Comparison of ENCODE assay signal across 9 mouse cellular contexts in the genomic region with DNA sequence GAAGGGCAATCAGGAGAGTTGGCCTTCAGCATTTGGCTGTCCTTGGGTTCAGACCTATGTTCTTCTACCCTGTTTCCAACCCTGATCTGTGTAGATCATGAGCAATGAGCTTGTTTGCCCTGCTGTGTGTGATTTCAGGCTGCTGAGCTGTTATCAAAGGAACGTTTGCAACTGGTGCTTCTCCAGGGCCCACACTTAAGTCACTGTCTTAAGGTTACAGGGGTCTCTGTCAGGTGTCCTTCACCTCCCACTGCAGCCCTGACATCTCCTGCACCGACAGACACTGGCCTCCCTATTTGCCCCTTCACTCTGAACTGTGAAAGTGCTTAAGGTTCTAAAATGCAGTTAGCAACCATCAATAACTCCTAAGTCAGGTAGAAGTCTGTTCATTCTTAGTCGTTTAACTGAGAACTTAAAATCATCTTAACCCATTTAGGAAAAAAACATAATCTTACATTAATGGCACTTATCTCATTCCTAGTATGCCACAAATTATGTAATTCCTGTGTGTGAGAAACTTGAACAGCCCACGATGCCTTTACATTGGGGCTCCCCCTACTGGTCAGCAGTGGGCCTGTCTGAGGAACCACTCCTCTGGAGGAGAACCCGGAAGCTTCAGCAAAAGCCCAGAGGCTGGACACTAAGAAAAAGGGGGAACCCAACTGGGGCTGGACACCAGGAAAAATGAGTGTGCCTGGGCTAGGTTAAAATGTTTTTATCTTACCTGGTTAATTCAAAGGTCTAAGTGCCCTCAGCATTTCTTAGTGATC.
DNase-seq lines count a peak whose midpoint lies in the region; ATAC-seq lines count a peak whose summit lies in the region.
"Had no signal": no experiment of that assay in that cellular context is flagged by ENCODE, and none has a peak within 500 bp of the region (broad histone marks: within the 10 kb centered on the region; RNA-seq: fewer than 3 reads in every experiment).

No protein-coding gene starts in this region.

- no peak overlapping the region for H3K27ac ChIP-seq in kidney, embryonic 14.5 days (ENCODE audit: low read depth, low read length)
- no peak overlapping the region for H3K27ac ChIP-seq in midbrain, embryonic 16.5 days (ENCODE audit: low read length)
- H3K27ac ChIP-seq in stomach, embryonic 16.5 days (ENCODE audit: low read length) = no peak overlapping the region
- H3K27ac ChIP-seq: stomach, embryonic 15.5 days had no signal

- H3K36me3 ChIP-seq in kidney, embryonic 14.5 days (ENCODE audit: control insufficient read depth, insufficient read depth, low read length) = no peaks in the 10 kb centered on the region
- H3K36me3 ChIP-seq in midbrain, embryonic 16.5 days (ENCODE audit: control insufficient read depth, insufficient read depth, low read length) = no peaks in the 10 kb centered on the region
- H3K36me3 ChIP-seq in stomach, embryonic 16.5 days (ENCODE audit: control insufficient read depth, insufficient read depth, low read length) = no peaks in the 10 kb centered on the region
- H3K36me3 ChIP-seq: stomach, embryonic 15.5 days had no signal

- no peaks in the 10 kb centered on the region for H3K9me3 ChIP-seq in kidney, embryonic 14.5 days (ENCODE audit: control insufficient read depth, low read length)
- H3K9me3 ChIP-seq in midbrain, embryonic 16.5 days (replicated peaks; ENCODE audit: control insufficient read depth, low read length, poor library complexity, severe bottlenecking) = no peaks in the 10 kb centered on the region
- no peaks in the 10 kb centered on the region for H3K9me3 ChIP-seq in stomach, embryonic 16.5 days (replicated peaks; ENCODE audit: control insufficient read depth, low read length)
- H3K9me3 ChIP-seq: stomach, embryonic 15.5 days had no signal

- peak; percentile 77 for DNase-seq in kidney, adult 18-20 months
- DNase-seq in cerebellum, adult 11-12 months = peak; percentile 12
- peak; percentile 58 for DNase-seq in induced T-regulatory cell, adult 2 months (ENCODE audit: low read depth)
- peak; percentile 79 to 89 for DNase-seq in left cerebral cortex, postnatal 14 days (ENCODE audit: low spot score in 2 of 2)

- intact Hi-C loops in left cerebral cortex, postnatal 14 days (cut with DNase I) = loop anchor here (5.0 kb wide), 2 partner anchors 271 to 796 kb away; partner anchors contain the start of gene Hs3st3b1

- H3K9ac ChIP-seq in kidney, embryonic 14.5 days (ENCODE audit: low read depth, low read length) = no peak overlapping the region
- H3K9ac ChIP-seq in midbrain, embryonic 16.5 days (ENCODE audit: low read depth, low read length) = no peak overlapping the region
- no peak overlapping the region for H3K9ac ChIP-seq in stomach, embryonic 16.5 days (ENCODE audit: low read length)
- H3K9ac ChIP-seq: stomach, embryonic 15.5 days had no signal

- H3K4me1 ChIP-seq in kidney, embryonic 14.5 days (ENCODE audit: control insufficient read depth, insufficient read depth, low read length) = peaks cover 4% of the 10 kb centered on the region; the same call in 1 of the 2 replicates
- H3K4me1 ChIP-seq in midbrain, embryonic 16.5 days (ENCODE audit: control insufficient read depth, insufficient read depth, low read length) = no peaks in the 10 kb centered on the region
- H3K4me1 ChIP-seq in stomach, embryonic 16.5 days (ENCODE audit: control insufficient read depth, insufficient read depth, low read length) = no peaks in the 10 kb centered on the region
- H3K4me1 ChIP-seq: stomach, embryonic 15.5 days had no signal

- peaks cover 6% of the 10 kb centered on the region for H3K27me3 ChIP-seq in kidney, embryonic 14.5 days (ENCODE audit: control insufficient read depth, insufficient read depth, low read length)
- no peaks in the 10 kb centered on the region for H3K27me3 ChIP-seq in midbrain, embryonic 16.5 days (ENCODE audit: control insufficient read depth, insufficient read depth, low read depth, low read length)
- no peaks in the 10 kb centered on the region for H3K27me3 ChIP-seq in stomach, embryonic 16.5 days (ENCODE audit: control insufficient read depth, insufficient read depth, low read length)
- H3K27me3 ChIP-seq: stomach, embryonic 15.5 days had no signal

- no peak overlapping the region for H3K4me2 ChIP-seq in kidney, embryonic 14.5 days (replicated peaks; ENCODE audit: low read depth, low read length)
- H3K4me2 ChIP-seq in midbrain, embryonic 16.5 days (ENCODE audit: low read length) = no peak overlapping the region
- H3K4me2 ChIP-seq in stomach, embryonic 16.5 days (ENCODE audit: low read depth, low read length) = no peak overlapping the region
- H3K4me2 ChIP-seq: stomach, embryonic 15.5 days had no signal

- ATAC-seq in kidney, embryonic 14.5 days (ENCODE audit: low FRiP score, low TSS enrichment) = no peak
- ATAC-seq in frontal cortex, adult (ENCODE audit: low TSS enrichment) = peak; percentile 96
- ATAC-seq in midbrain, embryonic 16.5 days = peak; percentile 39; the same call in 1 of the 2 replicates
- peak; percentile 56; the same call in 1 of the 2 replicates for ATAC-seq in stomach, embryonic 16.5 days (ENCODE audit: insufficient read depth, low FRiP score)

- WGBS in kidney, embryonic 14.5 days = 14% methylated on average over 5 of the region's 5 CpGs
- 23% methylated on average over 5 of the region's 5 CpGs for WGBS in midbrain, embryonic 16.5 days
- WGBS in stomach, embryonic 16.5 days = 8% methylated on average over 5 of the region's 5 CpGs

- no peak overlapping the region for H3K4me3 ChIP-seq in kidney, embryonic 14.5 days (ENCODE audit: low read length)
- no peak overlapping the region for H3K4me3 ChIP-seq in midbrain, embryonic 16.5 days (ENCODE audit: low read depth, low read length)
- no peak overlapping the region for H3K4me3 ChIP-seq in stomach, embryonic 16.5 days (replicated peaks; ENCODE audit: low read length)
- H3K4me3 ChIP-seq: stomach, embryonic 15.5 days had no signal

Comparison
In these comparisons a context has a peak if more than half of its experiments do, and no peak if none do; other contexts are left out.
1. DNase-seq: peak in every context shown above with its lines; median percentile 84 in left cerebral cortex, postnatal 14 days; 77 in kidney, adult 18-20 months; 58 in induced T-regulatory cell, adult 2 months; 12 in cerebellum, adult 11-12 months.